Comparison of ENCODE assay signal across 9 mouse cellular contexts in the genomic region with DNA sequence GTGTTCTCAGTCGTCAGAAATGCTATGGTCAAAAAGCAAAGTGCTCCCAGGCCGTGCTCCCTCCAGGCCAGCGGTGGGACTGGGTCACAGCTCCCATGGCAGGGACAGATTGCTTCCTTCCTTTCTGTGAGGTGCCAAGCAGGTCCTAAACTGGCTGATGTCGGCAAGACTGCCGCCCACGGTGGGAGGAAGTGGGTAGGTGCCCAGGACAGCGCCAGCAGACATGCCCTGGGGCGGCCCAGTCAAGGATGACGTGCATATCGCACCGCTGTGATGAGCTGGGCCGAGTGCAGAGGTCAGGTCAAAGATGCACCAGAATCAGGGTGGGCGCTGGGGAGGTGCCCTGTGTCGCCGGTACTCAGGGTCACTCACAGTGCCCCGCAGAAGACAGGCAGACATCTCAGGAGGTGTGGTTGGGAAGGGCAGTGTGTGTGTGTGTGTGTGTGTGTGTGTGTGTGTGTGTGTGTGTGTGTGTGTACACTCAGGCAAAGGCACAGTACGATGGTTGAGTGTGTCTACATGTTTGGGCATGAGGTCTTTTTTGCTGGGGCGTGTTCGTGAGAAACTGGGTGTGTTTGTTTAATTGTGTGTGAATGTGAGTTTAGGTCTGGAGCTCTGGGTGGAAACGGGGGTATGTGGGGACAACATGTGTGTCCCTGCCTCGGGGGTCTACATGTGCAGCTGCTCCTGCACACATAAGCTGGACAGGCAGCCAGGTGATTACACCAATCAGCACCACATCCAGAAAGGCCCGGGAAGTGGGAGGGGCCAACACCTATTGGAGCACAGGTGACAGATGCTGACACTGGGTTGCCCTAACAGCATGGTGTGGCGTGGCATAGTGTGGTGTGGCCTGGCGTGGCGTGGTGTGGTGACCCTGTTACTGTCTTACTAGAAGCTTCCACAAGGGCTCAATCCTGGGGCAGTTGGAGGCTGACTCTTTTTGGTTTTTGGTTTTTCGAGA.
DNase-seq lines count a peak whose midpoint lies in the region; ATAC-seq and TF ChIP-seq lines count a peak whose summit lies in the region.
"Had no signal": no experiment of that assay in that cellular context is flagged by ENCODE, and none has a peak within 500 bp of the region (broad histone marks: within the 10 kb centered on the region; RNA-seq: fewer than 3 reads in every experiment).

No protein-coding gene starts in this region.

- no peak for TF ChIP-seq POLR2A in ES-Bruce4 (IDR thresholded peaks at IDR 0.05; ENCODE audit: insufficient read depth, low read length)

- no peak for TF ChIP-seq CTCF in liver, postnatal 0 days (IDR thresholded peaks at IDR 0.05; ENCODE audit: low read depth)
- no peak for TF ChIP-seq CTCF in ES-Bruce4 (IDR thresholded peaks at IDR 0.05; ENCODE audit: low read depth, low read length)

- no peaks in the 10 kb centered on the region for H3K36me3 ChIP-seq in liver, postnatal 0 days (replicated peaks; ENCODE audit: insufficient read depth, low read length)
- no peaks in the 10 kb centered on the region for H3K36me3 ChIP-seq in liver, embryonic 12.5 days
- no peaks in the 10 kb centered on the region for H3K36me3 ChIP-seq in ES-Bruce4 (ENCODE audit: control insufficient read depth, insufficient read depth, low read length, poor library complexity, severe bottlenecking)
- H3K36me3 ChIP-seq: lung, embryonic 15.5 days had no signal

- peaks cover 23% of the 10 kb centered on the region for H3K4me1 ChIP-seq in liver, postnatal 0 days (ENCODE audit: insufficient read depth)
- peaks cover 31% of the 10 kb centered on the region for H3K4me1 ChIP-seq in liver, embryonic 12.5 days
- H3K4me1 ChIP-seq in ES-Bruce4 (ENCODE audit: control insufficient read depth, insufficient read depth, low read length), result no peaks in the 10 kb centered on the region

- H3K4me3 ChIP-seq in liver, postnatal 0 days (ENCODE audit: low read depth, low read length), result no peak overlapping the region
- no peak overlapping the region for H3K4me3 ChIP-seq in liver, embryonic 12.5 days
- H3K4me3 ChIP-seq in ES-Bruce4 (ENCODE audit: low read depth, low read length), result peak overlapping the region; percentile 2; the same call in 1 of the 2 replicates
- H3K4me3 ChIP-seq: lung, embryonic 15.5 days had no signal

- no peak overlapping the region for H3K4me2 ChIP-seq in liver, postnatal 0 days (ENCODE audit: low read depth, low read length)
- no peak overlapping the region for H3K4me2 ChIP-seq in liver, embryonic 12.5 days
- H3K4me2 ChIP-seq: lung, embryonic 15.5 days had no signal

- H3K27me3 ChIP-seq in liver, postnatal 0 days (ENCODE audit: insufficient read depth, low read length), result no peaks in the 10 kb centered on the region
- peaks cover 8% of the 10 kb centered on the region for H3K27me3 ChIP-seq in liver, embryonic 12.5 days (replicated peaks)
- H3K27me3 ChIP-seq in ES-Bruce4 (ENCODE audit: control insufficient read depth, insufficient read depth, low read length, poor library complexity, severe bottlenecking), result no peaks in the 10 kb centered on the region
- H3K27me3 ChIP-seq: lung, embryonic 15.5 days had no signal

- ATAC-seq in liver, postnatal 0 days, result no peak
- ATAC-seq in liver, embryonic 12.5 days, result no peak
- ATAC-seq in megakaryocyte, adult 5-6 weeks (ENCODE audit: poor library complexity, severe bottlenecking), result peak; percentile 84

- 66% methylated on average over 26 of the region's 26 CpGs for WGBS in liver, postnatal 0 days (ENCODE audit: insufficient replicate concordance)
- 65% methylated on average over 26 of the region's 26 CpGs for WGBS in liver, embryonic 12.5 days (ENCODE audit: insufficient replicate concordance)

- DNase-seq in liver, postnatal 0 days, result no peak
- peak; percentile 15 for DNase-seq in A20 (ENCODE audit: low read depth, low spot score)
- no peak for DNase-seq in retina, embryonic 14.5 days (ENCODE audit: low spot score)
- no peak for DNase-seq in frontal cortex, postnatal 10 days (ENCODE audit: low spot score in 2 of 2)
- DNase-seq: cerebellum, adult 2 months had no signal

- no peak overlapping the region for H3K9ac ChIP-seq in liver, postnatal 0 days (replicated peaks)
- H3K9ac ChIP-seq in liver, embryonic 12.5 days, result no peak overlapping the region
- no peak overlapping the region for H3K9ac ChIP-seq in ES-Bruce4 (ENCODE audit: low read depth, poor library complexity, severe bottlenecking)
- H3K9ac ChIP-seq: lung, embryonic 15.5 days had no signal

- no peaks in the 10 kb centered on the region for H3K9me3 ChIP-seq in liver, postnatal 0 days (ENCODE audit: low read length)
- 0 out of 2 replicates have a peak, but pooled peaks cover 3% of the 10 kb centered on the region for H3K9me3 ChIP-seq in liver, embryonic 12.5 days (replicated peaks)
- H3K9me3 ChIP-seq in ES-Bruce4 (replicated peaks; ENCODE audit: control insufficient read depth, insufficient read depth, low read length, poor library complexity, severe bottlenecking), result no peaks in the 10 kb centered on the region
- H3K9me3 ChIP-seq: lung, embryonic 15.5 days had no signal

- 0 out of 2 replicates have a peak overlapping the region, but pooled peaks have one; percentile 0 for H3K27ac ChIP-seq in liver, postnatal 0 days (ENCODE audit: low read depth)
- no peak overlapping the region for H3K27ac ChIP-seq in liver, embryonic 12.5 days
- H3K27ac ChIP-seq in ES-Bruce4 (ENCODE audit: insufficient read depth, low read length), result no peak overlapping the region
- H3K27ac ChIP-seq: lung, embryonic 15.5 days had no signal

- TF ChIP-seq EP300 in liver, postnatal 0 days (IDR thresholded peaks at IDR 0.05; ENCODE audit: low read depth), result no peak
- TF ChIP-seq EP300 in ES-Bruce4 (IDR thresholded peaks at IDR 0.05; ENCODE audit: insufficient read depth, low read depth, low read length), result no peak
